Mouse (Mus musculus): ENCODE data around the gene Cers2. TPM values are rescaled to one million over a fixed set of nuclear protein-coding genes. Genes with fewer than 3 reads are reported as not detected.
"Not testable (repeated sequence)": the region's sequence is repeated elsewhere in the genome, so short reads cannot be mapped to it uniquely, and the experiment has no call there.

The Cers2 gene
- polyA plus RNA-seq, 1 experiment from 2014 or later: 96.7 TPM

DNA sequence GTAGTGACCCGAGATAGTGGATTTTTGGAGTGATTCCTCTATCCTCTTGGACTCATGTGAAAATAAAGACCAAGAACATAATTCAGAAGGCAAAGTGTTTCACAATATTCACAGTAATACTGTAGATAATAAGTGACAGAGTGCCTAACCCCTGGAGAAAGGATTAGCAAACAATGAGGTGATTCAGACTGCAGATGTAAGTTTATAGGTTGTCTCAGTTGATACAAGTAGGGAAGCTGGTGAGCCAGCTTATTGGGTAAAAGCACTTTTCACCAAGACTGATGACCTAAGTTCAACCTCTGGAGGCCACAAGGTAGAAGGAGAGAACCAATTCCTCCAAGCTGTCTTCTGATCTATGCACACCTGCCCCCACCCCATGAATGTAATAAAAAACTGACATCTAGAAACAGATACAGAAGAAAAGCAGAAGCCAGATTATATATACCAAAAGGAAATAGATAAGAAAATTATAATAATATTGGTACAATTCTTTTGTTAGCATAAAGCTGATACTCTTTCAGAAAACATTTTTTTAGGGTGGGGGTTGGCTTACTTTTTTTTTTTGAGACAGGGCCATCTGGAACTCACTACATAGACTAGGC, 14.3 kb downstream of the Cers2 start:
- H3K4me1 ChIP-seq (replicated peaks): no peaks in the 10 kb centered on the region
- no peak overlapping the region for H3K9ac ChIP-seq
- no peak overlapping the region for H3K4me2 ChIP-seq
- H3K36me3 ChIP-seq: peaks cover 96% of the 10 kb centered on the region
- WGBS: 83% methylated on average over 1 of the region's 1 CpGs
- H3K9me3 ChIP-seq: no peaks in the 10 kb centered on the region
- H3K27me3 ChIP-seq: no peaks in the 10 kb centered on the region
- H3K27ac ChIP-seq (replicated peaks): no peak overlapping the region
- no peak for ATAC-seq (ENCODE audit: low read depth)
- H3K4me3 ChIP-seq: no peak overlapping the region

DNA sequence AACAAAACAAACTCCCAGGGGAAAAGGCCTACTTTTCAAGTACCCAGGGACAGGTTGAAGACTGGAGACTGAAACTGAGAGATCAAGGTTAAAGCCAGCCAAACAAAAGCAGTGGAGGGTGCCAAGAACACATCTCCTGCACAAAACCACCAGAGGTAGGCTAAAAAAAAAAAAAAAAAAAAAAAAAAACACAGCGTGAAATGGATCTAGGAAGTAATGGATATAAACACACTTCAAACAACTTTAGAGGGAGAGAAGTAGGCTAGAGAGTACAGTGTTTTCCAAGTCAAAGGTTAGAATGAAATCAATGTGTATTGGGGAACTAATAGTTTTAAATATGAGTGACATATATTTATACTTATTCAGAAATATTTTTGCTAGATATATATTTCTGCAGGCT, 16.9 kb downstream of the Cers2 start:
- no peaks in the 10 kb centered on the region for H3K4me1 ChIP-seq (replicated peaks)
- no peak overlapping the region for H3K4me2 ChIP-seq
- H3K36me3 ChIP-seq: peaks cover 94% of the 10 kb centered on the region
- no peak overlapping the region for H3K27ac ChIP-seq (replicated peaks)
- ATAC-seq (ENCODE audit: low read depth): no peak
- H3K4me3 ChIP-seq: no peak overlapping the region
- H3K9ac ChIP-seq: no peak overlapping the region
- 100% methylated on average over 1 of the region's 1 CpGs for WGBS
- H3K9me3 ChIP-seq: no peaks in the 10 kb centered on the region
- H3K27me3 ChIP-seq: no peaks in the 10 kb centered on the region

DNA sequence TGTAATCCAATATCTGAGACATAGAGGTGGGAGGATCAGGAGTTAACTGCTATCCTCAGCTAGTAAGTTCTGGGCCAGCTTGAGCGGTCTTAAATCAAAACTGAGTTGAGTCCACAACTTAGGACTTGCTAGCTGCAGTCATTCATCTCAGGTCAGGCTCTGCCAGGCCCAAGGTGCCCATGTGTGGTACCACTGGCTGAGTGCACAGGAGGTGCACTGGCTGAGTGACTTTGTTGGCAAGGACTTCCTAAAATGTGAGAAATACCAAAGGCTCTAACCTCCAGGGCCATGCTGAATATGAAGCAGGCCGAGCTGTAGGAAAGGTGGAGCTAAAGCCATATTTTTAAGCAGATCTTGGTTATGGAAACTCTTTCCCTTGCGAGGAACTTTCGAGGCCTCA, 22.8 kb downstream of the Cers2 start:
- no peak overlapping the region for H3K9ac ChIP-seq
- no peak for ATAC-seq (ENCODE audit: low read depth)
- 98% methylated on average over 4 of the region's 4 CpGs for WGBS
- no peak overlapping the region for H3K4me3 ChIP-seq
- no peaks in the 10 kb centered on the region for H3K27me3 ChIP-seq
- H3K36me3 ChIP-seq: peaks cover 99% of the 10 kb centered on the region
- H3K4me2 ChIP-seq: no peak overlapping the region
- no peaks in the 10 kb centered on the region for H3K9me3 ChIP-seq
- no peak overlapping the region for H3K27ac ChIP-seq (replicated peaks)
- no peaks in the 10 kb centered on the region for H3K4me1 ChIP-seq (replicated peaks)

DNA sequence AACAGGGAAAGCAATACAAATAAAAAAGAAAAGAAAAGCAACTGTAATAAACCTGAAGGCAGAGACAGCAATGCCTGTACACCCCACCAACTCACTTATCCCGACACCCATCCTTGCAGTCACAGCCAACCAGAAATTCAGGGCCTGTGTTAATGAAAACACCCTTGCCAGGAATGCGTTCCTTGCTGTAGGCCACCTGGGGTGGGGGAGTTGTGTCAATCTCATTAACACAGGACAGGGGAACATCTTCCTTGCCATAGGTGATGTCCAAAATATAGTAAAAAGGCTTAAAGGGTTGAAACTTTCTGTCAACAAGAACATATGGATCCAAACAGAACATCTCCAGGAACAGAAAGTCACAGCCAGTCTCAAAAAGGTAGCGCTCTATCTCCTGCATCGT, 23.7 kb downstream of the Cers2 start:
- Histone ChIP-seq H3K9ac (no peak overlapping the region), H3K27ac (replicated peaks) (no peak overlapping the region), H3K27me3 (no peaks in the 10 kb centered on the region), H3K4me2 (no peak overlapping the region), H3K36me3 (peaks cover 99% of the 10 kb centered on the region), H3K4me1 (replicated peaks) (no peaks in the 10 kb centered on the region), H3K4me3 (no peak overlapping the region), H3K9me3 (no peaks in the 10 kb centered on the region)
- WGBS: 92% methylated on average over 4 of the region's 4 CpGs
- no peak for ATAC-seq (ENCODE audit: low read depth)

DNA sequence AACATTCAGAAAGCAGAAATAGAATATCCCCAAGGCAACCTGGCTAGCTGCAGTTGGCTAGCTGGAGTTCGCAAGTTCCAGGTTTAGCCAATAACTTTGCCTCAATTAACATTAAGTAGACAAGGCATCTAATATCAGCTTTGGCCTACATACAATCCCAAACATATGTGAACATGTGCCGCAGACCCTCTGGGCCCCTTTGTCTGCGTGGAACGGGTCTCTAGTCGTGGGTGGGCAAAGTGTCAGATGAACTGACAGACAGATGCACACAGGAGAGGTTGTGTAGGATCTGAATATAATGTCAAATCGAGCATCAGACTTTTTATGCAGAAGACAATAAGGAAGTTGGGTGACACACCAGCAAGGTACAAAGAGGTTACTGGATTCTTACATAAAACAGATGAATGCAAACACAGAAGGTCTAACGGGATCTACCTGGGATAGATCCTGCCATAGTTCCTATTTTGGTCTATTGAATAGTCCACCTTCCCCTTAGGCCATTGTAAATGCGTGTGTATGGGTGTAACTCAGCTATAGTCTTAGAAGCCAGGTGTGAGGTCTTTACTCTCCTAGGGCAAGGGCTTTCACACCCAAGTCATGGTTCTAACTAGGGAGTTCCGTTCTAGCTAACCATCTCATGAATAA, 28.9 kb downstream of the Cers2 start:
- peaks cover 92% of the 10 kb centered on the region for H3K36me3 ChIP-seq
- H3K9ac ChIP-seq; H3K27ac ChIP-seq (replicated peaks); ATAC-seq (ENCODE audit: low read depth); H3K4me2 ChIP-seq; H3K9me3 ChIP-seq; H3K27me3 ChIP-seq; H3K4me3 ChIP-seq; H3K4me1 ChIP-seq (replicated peaks): not testable (repeated sequence)
- WGBS: 93% methylated on average over 9 of the region's 9 CpGs

DNA sequence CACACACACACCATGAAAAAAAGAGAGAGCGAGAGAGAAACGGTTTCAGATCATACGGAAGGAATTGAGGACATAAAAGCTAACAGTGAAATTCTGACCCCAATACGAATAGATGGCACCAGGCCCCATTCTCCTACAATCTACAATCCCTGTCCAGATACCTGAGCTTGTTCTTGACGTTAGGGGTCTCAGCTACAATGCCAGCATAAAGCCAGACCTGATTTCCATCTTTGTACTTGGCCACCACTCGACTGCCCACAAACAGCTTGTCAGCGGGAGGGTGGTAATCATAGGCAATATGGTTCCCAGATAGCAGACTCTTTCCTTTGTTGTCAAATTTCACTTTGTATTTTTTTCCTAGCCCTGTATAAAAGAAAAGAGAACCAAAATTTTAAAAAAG, 31.9 kb downstream of the Cers2 start:
- H3K4me1 ChIP-seq (replicated peaks): no peaks in the 10 kb centered on the region
- no peak overlapping the region for H3K9ac ChIP-seq
- no peak for ATAC-seq (ENCODE audit: low read depth)
- H3K27ac ChIP-seq (replicated peaks): no peak overlapping the region
- H3K4me3 ChIP-seq: no peak overlapping the region
- peaks cover 89% of the 10 kb centered on the region for H3K36me3 ChIP-seq
- 94% methylated on average over 7 of the region's 7 CpGs for WGBS
- no peaks in the 10 kb centered on the region for H3K27me3 ChIP-seq
- 0 out of 2 replicates have a peak, but pooled peaks cover 4% of the 10 kb centered on the region for H3K9me3 ChIP-seq
- no peak overlapping the region for H3K4me2 ChIP-seq

DNA sequence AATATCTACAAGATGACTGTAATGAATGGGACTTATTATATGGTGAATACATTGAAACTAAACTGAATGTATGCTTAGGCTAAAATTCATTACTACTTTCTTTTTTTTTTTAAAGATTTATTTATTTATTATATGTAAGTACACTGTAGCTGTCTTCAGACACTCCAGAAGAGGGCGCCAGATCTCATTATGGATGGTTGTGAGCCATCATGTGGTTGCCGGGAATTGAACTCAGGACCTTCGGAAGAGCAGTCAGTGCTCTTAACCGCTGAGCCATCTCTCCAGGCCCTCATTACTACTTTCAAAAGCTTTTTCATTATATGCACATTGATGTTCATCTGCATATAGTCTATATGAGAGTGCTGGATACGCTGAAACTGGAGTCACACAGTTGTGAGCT, 33.8 kb downstream of the Cers2 start:
- H3K4me2 ChIP-seq; H3K27ac ChIP-seq (replicated peaks); H3K27me3 ChIP-seq; H3K4me1 ChIP-seq (replicated peaks); H3K9ac ChIP-seq; H3K9me3 ChIP-seq; ATAC-seq (ENCODE audit: low read depth); H3K4me3 ChIP-seq: not testable (repeated sequence)
- H3K36me3 ChIP-seq: peaks cover 89% of the 10 kb centered on the region
- 92% methylated on average over 5 of the region's 5 CpGs for WGBS

DNA sequence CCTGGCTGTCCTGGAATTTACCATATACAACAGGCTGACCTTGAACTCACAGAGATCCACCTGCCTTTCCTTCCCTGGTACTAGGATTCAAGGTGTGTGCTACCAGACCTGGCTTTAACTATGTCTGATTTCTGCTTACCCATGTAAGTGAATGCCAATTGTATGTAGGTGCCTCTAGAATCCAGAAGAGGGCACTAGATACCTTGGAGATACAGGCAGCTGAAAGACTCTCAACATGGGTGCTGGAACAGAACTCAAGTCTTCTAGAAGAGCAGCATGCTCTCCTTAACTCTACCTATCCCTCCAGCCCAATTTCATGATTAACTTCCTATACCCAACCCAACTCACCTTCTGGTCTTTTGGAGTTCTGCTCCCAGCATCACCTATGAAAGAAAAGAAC, 34.9 kb downstream of the Cers2 start:
- Histone ChIP-seq H3K27me3 (no peaks in the 10 kb centered on the region), H3K4me2 (no peak overlapping the region), H3K4me1 (replicated peaks) (no peaks in the 10 kb centered on the region), H3K9me3 (0 out of 2 replicates have a peak, but pooled peaks cover 4% of the 10 kb centered on the region), H3K36me3 (peaks cover 88% of the 10 kb centered on the region), H3K9ac (no peak overlapping the region), H3K27ac (replicated peaks) (no peak overlapping the region), H3K4me3 (no peak overlapping the region)
- no peak for ATAC-seq (ENCODE audit: low read depth)

DNA sequence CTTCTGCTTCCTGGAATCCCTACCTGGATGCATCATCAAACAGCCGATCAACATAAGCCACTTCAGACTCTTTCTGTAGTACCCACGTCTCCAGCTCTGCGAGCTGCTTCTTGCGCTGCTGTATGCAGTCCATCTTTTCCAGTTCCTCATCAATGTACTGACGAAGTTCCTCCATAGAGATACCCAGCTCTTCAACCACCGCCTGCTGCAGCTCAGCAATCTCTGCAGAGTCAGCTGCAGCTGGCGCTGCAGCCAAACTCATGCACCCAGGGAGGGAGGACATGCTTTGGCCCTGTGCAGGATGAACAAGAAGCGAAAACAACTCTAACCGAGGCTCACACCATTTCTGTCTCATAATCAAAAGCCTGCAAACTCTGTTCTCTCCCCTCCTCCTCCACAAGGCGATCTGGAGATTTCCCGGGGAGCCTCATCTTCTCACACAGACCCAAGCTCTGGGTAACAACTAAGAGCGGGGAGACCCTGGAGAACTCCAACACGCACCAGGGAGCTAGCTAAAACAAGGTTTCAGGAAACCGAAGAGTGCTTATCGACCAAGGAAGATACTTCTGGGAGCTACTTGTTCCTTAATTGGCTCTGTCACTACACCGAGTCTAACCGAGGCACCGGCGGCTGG, 41.4 kb downstream of the Cers2 start:
- ATAC-seq (ENCODE audit: low read depth); H3K4me1 ChIP-seq (replicated peaks); H3K27me3 ChIP-seq; H3K9me3 ChIP-seq; H3K27ac ChIP-seq (replicated peaks): not testable (repeated sequence)
- Histone ChIP-seq H3K9ac (peak overlapping the region; percentile 50; the same call in 1 of the 2 replicates), H3K4me2 (peak overlapping the region; percentile 50), H3K36me3 (peaks cover 28% of the 10 kb centered on the region), H3K4me3 (peak overlapping the region; percentile 49)
- WGBS: 30% methylated on average over 13 of the region's 19 CpGs

DNA sequence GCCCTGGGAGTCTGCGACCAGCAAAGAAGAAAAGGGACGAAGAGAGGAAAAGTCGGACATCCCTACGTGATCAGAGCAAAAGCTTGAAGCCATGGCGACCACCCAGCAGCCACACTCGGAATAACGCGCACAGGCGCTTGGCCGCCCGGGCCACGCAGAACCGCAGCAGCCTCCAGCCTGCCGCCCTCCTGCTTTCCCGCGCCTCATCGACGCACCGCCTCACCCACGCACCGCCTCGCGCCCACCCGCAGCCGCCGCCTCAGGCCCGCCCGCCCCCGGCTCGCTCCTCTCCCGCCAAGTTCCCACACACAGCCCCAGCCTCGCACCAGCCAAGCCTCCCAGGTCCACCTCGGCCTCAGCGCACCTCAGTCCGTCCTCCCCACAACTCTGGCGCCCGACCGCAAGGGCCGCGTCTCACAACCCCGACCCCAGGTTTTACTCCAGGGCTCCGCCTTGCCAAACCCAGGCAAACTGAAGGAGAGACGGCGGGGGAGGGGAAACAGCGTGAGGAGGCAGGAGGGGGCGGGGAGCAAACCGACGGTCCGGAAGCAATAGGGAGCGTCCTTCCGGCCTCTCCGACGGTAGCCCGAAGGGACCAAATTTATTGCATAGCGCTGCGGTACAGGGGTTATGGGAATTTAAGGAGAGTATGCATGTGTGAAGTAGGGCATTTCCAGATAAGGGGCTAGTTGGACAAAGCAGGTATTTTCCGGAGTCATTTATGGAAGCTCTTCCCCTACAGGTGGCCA, 42.3 kb downstream of the Cers2 start, which contains the start of gene Setdb1:
Gene Setdb1, minus strand, starts transcription at position 502 of the 749 bp plus-strand sequence.
- 0 out of 2 replicates have a peak within 1 kb of the TSS, but pooled peaks have one; percentile 54 for H3K27ac ChIP-seq (replicated peaks)
- H3K36me3 ChIP-seq: peaks cover 21% of the 10 kb centered on the region
- H3K9me3 ChIP-seq; H3K27me3 ChIP-seq; H3K4me1 ChIP-seq (replicated peaks): not testable (repeated sequence)
- peak; percentile 98 for ATAC-seq (ENCODE audit: low read depth)
- H3K4me2 ChIP-seq: peak within 1 kb of the TSS; percentile 50
- peak within 1 kb of the TSS; percentile 49 for H3K4me3 ChIP-seq
- H3K9ac ChIP-seq: peak within 1 kb of the TSS; percentile 73
- under 1% methylated on average over 29 of the region's 57 CpGs for WGBS

DNA sequence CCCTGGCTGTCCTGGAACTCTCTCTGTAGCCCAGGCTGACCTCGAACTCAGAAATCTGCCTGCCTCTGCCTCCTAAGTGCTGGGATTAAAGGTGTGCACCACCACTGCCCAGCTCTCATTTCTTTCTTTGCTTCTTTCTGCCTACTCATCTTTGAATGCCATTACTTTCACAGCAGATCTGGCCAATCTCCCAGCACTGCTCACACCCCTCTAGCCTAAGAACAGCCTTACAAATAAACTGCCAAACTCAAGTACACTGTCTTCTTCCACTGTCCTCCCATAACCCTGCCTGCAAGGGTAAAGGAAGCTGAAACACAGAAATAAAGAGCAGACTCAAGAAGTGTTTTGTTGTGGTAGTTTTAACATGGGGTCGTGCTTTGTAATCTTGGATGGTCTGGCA, 43.2 kb downstream of the Cers2 start:
- no peak for ATAC-seq (ENCODE audit: low read depth)
- no peaks in the 10 kb centered on the region for H3K27me3 ChIP-seq
- peaks cover 12% of the 10 kb centered on the region for H3K36me3 ChIP-seq
- 96% methylated on average over 2 of the region's 2 CpGs for WGBS
- peaks cover 6% of the 10 kb centered on the region; the same call in 1 of the 2 replicates for H3K4me1 ChIP-seq (replicated peaks)
- H3K27ac ChIP-seq (replicated peaks): no peak overlapping the region
- H3K9ac ChIP-seq: no peak overlapping the region
- H3K4me2 ChIP-seq: no peak overlapping the region
- H3K9me3 ChIP-seq: no peaks in the 10 kb centered on the region
- H3K4me3 ChIP-seq: no peak overlapping the region

DNA sequence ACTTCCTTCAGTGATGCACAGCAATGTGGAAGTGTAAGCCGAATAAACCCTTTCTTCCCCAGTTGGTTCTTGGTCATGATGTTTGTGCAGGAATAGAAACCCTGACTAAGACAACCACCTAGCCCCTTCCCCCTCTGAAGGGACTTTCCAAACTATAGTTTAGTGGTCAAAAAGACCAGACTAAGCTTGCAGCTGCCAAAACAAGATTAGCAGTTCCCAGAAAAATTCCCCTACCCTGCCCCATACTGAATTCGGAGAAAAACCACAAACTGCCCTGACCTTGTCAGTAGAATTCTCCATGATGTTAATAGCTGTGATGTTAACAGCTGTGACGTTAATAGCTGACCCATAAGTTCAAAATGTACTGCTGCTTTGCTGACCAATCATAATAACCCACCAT, 45.7 kb downstream of the Cers2 start:
- not testable (repeated sequence) for H3K27ac ChIP-seq (replicated peaks); H3K4me2 ChIP-seq; H3K4me3 ChIP-seq; H3K9ac ChIP-seq; H3K27me3 ChIP-seq; H3K4me1 ChIP-seq (replicated peaks); H3K9me3 ChIP-seq; ATAC-seq (ENCODE audit: low read depth); H3K36me3 ChIP-seq
- WGBS: 87% methylated on average over 3 of the region's 3 CpGs
